Mouse (Mus musculus) cerebellum, postnatal 14 days (tissue): Measurements from ENCODE around the gene Mef2b.

Source experiments
- DNase-seq, 2 experiments: peaks; one replicate each; pipeline ENCODE4 v3.0.0; 2021; ENCODE audit warnings: mixed read lengths in 2 of 2

Gene Mef2b

GRCm38 (mm10) chr8:70139026-70139857, at the start of gene Mef2b, which contains the start of the genes Rfxank and Borcs8:
Mef2b (plus strand) TSS chr8:70139711.
Rfxank (minus strand) TSS chr8:70139154.
Borcs8 (plus strand) TSS chr8:70139499.
- DNase-seq, result peak; percentile 99

- DNase-seq, result no peak
Measured at GRCm38 (mm10) chr8:70092786-70093185, 46.7 kb upstream of the Mef2b start.

GRCm38 (mm10) chr8:70099276-70099675, 40.2 kb upstream of the Mef2b start:
- no peak for DNase-seq

- no peak for DNase-seq
Measured at GRCm38 (mm10) chr8:70100241-70100640, 39.3 kb upstream of the Mef2b start.

GRCm38 (mm10) chr8:70104506-70104905, 35.0 kb upstream of the Mef2b start:
- DNase-seq, result peak; percentile 60 to 65

GRCm38 (mm10) chr8:70104922-70105321, 34.6 kb upstream of the Mef2b start:
- no peak for DNase-seq

GRCm38 (mm10) chr8:70110451-70110850, 29.1 kb upstream of the Mef2b start:
- no peak for DNase-seq

GRCm38 (mm10) chr8:70111192-70111795, 28.2 kb upstream of the Mef2b start:
- no peak for DNase-seq

- no peak for DNase-seq
Measured at GRCm38 (mm10) chr8:70112401-70113016, 27.0 kb upstream of the Mef2b start.

- no peak for DNase-seq
Measured at GRCm38 (mm10) chr8:70114488-70114887, 25.0 kb upstream of the Mef2b start.

- DNase-seq, result peak in 1 of 2 experiments; percentile 52
Measured at GRCm38 (mm10) chr8:70114892-70115291, 24.6 kb upstream of the Mef2b start.

- DNase-seq, result no peak
Measured at GRCm38 (mm10) chr8:70117611-70118010, 21.9 kb upstream of the Mef2b start.

- no peak for DNase-seq
Measured at GRCm38 (mm10) chr8:70118726-70119700, 20.5 kb upstream of the Mef2b start.

- peak; percentile 94 for DNase-seq
Measured at GRCm38 (mm10) chr8:70120667-70121066, 18.8 kb upstream of the Mef2b start, which contains the start of gene Ncan. Ncan (minus strand) TSS chr8:70120873.

- no peak for DNase-seq
Measured at GRCm38 (mm10) chr8:70122863-70123262, 16.6 kb upstream of the Mef2b start.

GRCm38 (mm10) chr8:70124992-70125391, 14.5 kb upstream of the Mef2b start:
- DNase-seq, result no peak

- peak; percentile 54 to 64 for DNase-seq
Measured at GRCm38 (mm10) chr8:70128435-70128834, 11.1 kb upstream of the Mef2b start.

GRCm38 (mm10) chr8:70129309-70129952, 10.1 kb upstream of the Mef2b start:
- peak; percentile 53 to 66 for DNase-seq

GRCm38 (mm10) chr8:70130066-70130465, 9.4 kb upstream of the Mef2b start:
- DNase-seq, result no peak

- DNase-seq, result peak; percentile 87 to 89
Measured at GRCm38 (mm10) chr8:70131166-70131883, 8.2 kb upstream of the Mef2b start, which contains the start of gene Nr2c2ap. Nr2c2ap (plus strand) TSS chr8:70131333.

- no peak for DNase-seq
Measured at GRCm38 (mm10) chr8:70134086-70134485, 5.4 kb upstream of the Mef2b start.
